Mouse (Mus musculus): ENCODE measurements around the gene Nav2. TPM values are rescaled to one million over a fixed set of nuclear protein-coding genes. Genes with fewer than 3 reads are reported as not detected.

Gene Nav2
- total RNA-seq, 2 experiments from 2014 or later = 60.0 to 64.1 TPM

DNA sequence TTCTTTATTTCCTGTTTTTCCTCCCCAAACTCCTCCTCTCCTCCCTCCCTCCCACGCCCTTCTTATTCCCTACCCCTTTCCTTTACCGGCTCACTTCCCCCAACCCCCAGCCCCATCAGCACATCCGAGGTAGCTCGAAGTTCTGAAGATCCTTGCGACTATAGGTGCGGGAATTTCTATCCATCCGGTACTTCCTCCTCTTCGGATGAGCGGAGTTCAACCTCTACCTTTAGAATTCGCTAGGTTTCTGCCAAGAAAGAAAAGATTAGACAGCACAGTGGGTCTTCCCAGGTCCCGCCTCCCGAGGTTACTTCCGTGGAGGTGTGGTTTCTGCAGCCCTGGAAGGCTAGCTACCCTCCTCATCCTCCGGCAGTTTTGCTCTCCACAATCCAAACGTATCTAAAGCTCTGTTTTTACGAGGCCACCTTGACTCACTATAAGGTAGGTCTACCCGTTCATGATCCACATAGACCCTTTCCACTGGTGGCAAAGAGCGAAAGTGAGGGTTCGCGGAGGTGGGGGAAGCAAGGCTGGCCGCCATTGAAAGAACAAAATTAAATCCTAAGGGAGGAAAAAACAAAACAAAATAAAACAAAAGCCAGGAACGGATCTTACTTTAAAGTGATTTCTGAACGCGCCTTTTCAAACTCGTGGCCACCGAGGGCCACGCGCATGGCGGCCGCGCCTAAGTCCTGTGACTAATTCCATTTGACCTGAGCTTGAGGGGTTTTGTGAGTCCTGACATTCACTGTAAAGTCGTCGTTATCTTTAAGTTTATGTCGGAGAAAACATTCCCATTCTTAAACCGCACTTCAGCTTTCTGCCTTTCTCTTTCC, 730.6 kb downstream of the Nav2 start:
- DNase-seq = no peak
- intact Hi-C loops (cut with DNase I) = no loop called here

DNA sequence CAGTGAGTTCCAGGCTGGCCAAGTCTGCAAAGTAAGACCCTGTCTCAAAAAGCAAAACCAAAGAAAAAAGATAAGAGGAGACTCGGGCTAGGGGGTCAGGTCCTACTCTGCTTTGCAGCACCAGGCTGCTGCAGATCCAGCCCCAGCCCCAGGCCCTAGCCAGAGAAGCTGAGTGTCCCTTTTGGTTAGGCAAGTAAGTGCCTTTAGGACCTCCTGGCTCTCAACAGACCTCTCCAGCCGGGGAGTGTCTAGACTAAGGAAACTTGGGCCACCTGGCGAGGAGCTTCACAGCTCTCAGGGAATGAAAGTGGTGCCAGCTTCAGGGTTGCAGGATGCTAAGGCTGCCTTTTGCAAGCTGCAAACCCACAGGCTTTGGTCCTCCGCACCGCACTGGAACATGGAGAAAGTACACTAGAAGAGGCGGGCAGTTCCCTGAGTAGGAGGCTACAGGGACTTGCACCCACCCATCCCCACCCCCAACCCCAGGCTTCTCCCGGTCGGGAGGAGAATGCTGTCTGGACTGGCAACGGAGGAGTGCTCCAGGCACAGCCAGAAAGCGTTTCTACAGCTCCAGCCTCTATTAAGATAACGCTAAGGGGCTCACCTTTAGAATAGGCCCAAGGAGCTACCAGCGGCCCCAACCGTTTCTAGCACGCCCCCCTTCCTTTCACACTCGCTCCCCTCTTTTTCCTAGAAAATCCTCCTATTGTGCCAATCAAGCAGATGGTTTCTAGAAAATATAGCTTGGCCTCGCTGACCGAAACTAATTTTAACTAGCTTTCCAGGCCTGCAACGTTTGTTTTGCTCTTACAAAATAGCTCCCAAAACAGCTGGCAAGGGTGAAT, 731.6 kb downstream of the Nav2 start:
- intact Hi-C loops (cut with DNase I) = no loop called here
- no peak for DNase-seq

DNA sequence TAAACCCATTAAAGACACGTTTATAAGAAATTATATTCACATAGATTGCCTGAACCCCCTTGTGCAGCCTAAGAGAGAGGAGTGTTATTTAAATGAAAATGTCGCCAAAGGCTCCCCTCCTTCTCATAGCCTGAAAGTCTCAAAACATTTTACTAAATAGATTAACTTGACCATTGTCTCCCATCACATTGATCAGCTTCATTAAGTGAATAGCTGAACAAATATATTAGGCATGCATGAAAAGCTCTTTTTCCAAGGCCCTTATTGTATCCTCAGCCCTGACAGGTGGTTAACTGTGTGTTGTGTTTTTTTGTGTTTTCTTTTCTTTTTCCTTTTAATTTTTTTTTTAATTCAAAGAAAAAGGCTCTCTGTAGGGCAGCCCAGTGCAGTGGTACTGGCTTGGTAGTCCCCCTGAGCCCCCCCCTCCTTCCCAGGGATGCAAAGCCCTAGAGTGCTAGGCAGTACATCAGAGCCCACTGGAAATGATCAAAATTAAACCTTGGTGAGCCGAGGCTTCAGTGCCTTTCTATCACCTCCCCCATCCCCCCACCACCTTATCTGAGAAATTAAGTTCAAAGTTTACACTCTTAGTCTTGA, 732.3 kb downstream of the Nav2 start:
- intact Hi-C loops (cut with DNase I) = no loop called here
- no peak for DNase-seq

Other genes with a start within 250 kb of the Nav2 start
- gene Zdhhc13, start 119.7 kb upstream of the Nav2 start, total RNA-seq (2021) = 10 to 100 TPM; 11.1 to 12.6 TPM
- gene Csrp3, start 60.7 kb upstream of the Nav2 start, total RNA-seq (2021) = 1,000 to 10,000 TPM; 1,478 to 1,683 TPM
- 1 to 10 TPM; 1.8 to 3.3 TPM for gene E2f8, start 27.1 kb upstream of the Nav2 start, total RNA-seq (2021)